Mouse (Mus musculus): ENCODE measurements at regions not wholly inside any gene's neighbourhood (a gene's known extent, or its start where the extent isn't known, plus 50 kb on each side); places are given as distances from the start of the nearest gene placed in this dataset.

GRCm38 (mm10) chr6:101940266-101940866, 562.7 kb upstream of the Pdzrn3 start:
- Histone ChIP-seq H3K4me1 (ENCODE audit: control insufficient read depth, insufficient read depth, low read length) (peaks cover 2% of the 10 kb centered on the region; the same call in 1 of the 2 replicates), H3K4me3 (ENCODE audit: insufficient read depth, low read length) (no peak overlapping the region), H3K27ac (ENCODE audit: insufficient read depth, low read length) (no peak overlapping the region; the same call in 1 of the 2 replicates)
- no peak for TF ChIP-seq CTCF (IDR thresholded peaks at IDR 0.05; ENCODE audit: extremely low read depth, insufficient read depth, low read length)
- TF ChIP-seq POLR2A (IDR thresholded peaks at IDR 0.05; ENCODE audit: extremely low read depth, insufficient read depth, low read length): no peak

- peaks cover 2% of the 10 kb centered on the region; the same call in 1 of the 2 replicates for H3K4me1 ChIP-seq (ENCODE audit: control insufficient read depth, insufficient read depth, low read length)
- no peak overlapping the region for H3K4me3 ChIP-seq (ENCODE audit: insufficient read depth, low read length)
- TF ChIP-seq POLR2A (IDR thresholded peaks at IDR 0.05; ENCODE audit: extremely low read depth, insufficient read depth, low read length) (no peak), CTCF (IDR thresholded peaks at IDR 0.05; ENCODE audit: extremely low read depth, insufficient read depth, low read length) (no peak)
- no peak overlapping the region; the same call in 1 of the 2 replicates for H3K27ac ChIP-seq (ENCODE audit: insufficient read depth, low read length)
Observed at GRCm38 (mm10) chr6:101938393-101938985, 560.8 kb upstream of the Pdzrn3 start.

GRCm38 (mm10) chr6:101937467-101938392, 560.0 kb upstream of the Pdzrn3 start:
- Histone ChIP-seq H3K4me1 (ENCODE audit: control insufficient read depth, insufficient read depth, low read length) (peaks cover 2% of the 10 kb centered on the region; the same call in 1 of the 2 replicates), H3K27ac (ENCODE audit: insufficient read depth, low read length) (peak overlapping the region; percentile 83), H3K4me3 (ENCODE audit: insufficient read depth, low read length) (no peak overlapping the region)
- no peak for TF ChIP-seq POLR2A (IDR thresholded peaks at IDR 0.05; ENCODE audit: extremely low read depth, insufficient read depth, low read length)
- no peak for TF ChIP-seq CTCF (IDR thresholded peaks at IDR 0.05; ENCODE audit: extremely low read depth, insufficient read depth, low read length)

- TF ChIP-seq CTCF (IDR thresholded peaks at IDR 0.05; ENCODE audit: extremely low read depth, insufficient read depth, low read length) (no peak), POLR2A (IDR thresholded peaks at IDR 0.05; ENCODE audit: extremely low read depth, insufficient read depth, low read length) (no peak)
Observed at GRCm38 (mm10) chr6:101931768-101932167, 554.1 kb upstream of the Pdzrn3 start.

GRCm38 (mm10) chr6:101921686-101922085, 544.0 kb upstream of the Pdzrn3 start:
- TF ChIP-seq POLR2A (IDR thresholded peaks at IDR 0.05; ENCODE audit: extremely low read depth, insufficient read depth, low read length) (no peak), CTCF (IDR thresholded peaks at IDR 0.05; ENCODE audit: extremely low read depth, insufficient read depth, low read length) (no peak)
- Histone ChIP-seq H3K4me3 (ENCODE audit: insufficient read depth, low read length) (no peak overlapping the region), H3K4me1 (ENCODE audit: control insufficient read depth, insufficient read depth, low read length) (no peaks in the 10 kb centered on the region), H3K27ac (ENCODE audit: insufficient read depth, low read length) (no peak overlapping the region)

More at GRCm38 (mm10) chr6:101931768-101932167, 554.1 kb upstream of the Pdzrn3 start:
- H3K27ac ChIP-seq (ENCODE audit: insufficient read depth, low read length): no peak overlapping the region
- no peaks in the 10 kb centered on the region for H3K4me1 ChIP-seq (ENCODE audit: control insufficient read depth, insufficient read depth, low read length)
- H3K4me3 ChIP-seq (ENCODE audit: insufficient read depth, low read length): no peak overlapping the region

GRCm38 (mm10) chr6:101921186-101921585, 543.5 kb upstream of the Pdzrn3 start:
- Histone ChIP-seq H3K4me3 (ENCODE audit: insufficient read depth, low read length) (no peak overlapping the region), H3K27ac (ENCODE audit: insufficient read depth, low read length) (no peak overlapping the region), H3K4me1 (ENCODE audit: control insufficient read depth, insufficient read depth, low read length) (no peaks in the 10 kb centered on the region)
- TF ChIP-seq POLR2A (IDR thresholded peaks at IDR 0.05; ENCODE audit: extremely low read depth, insufficient read depth, low read length): no peak
- no peak for TF ChIP-seq CTCF (IDR thresholded peaks at IDR 0.05; ENCODE audit: extremely low read depth, insufficient read depth, low read length)

- TF ChIP-seq POLR2A (IDR thresholded peaks at IDR 0.05; ENCODE audit: extremely low read depth, insufficient read depth, low read length) (no peak), CTCF (IDR thresholded peaks at IDR 0.05; ENCODE audit: extremely low read depth, insufficient read depth, low read length) (no peak)
- H3K4me1 ChIP-seq (ENCODE audit: control insufficient read depth, insufficient read depth, low read length): no peaks in the 10 kb centered on the region
- no peak overlapping the region for H3K4me3 ChIP-seq (ENCODE audit: insufficient read depth, low read length)
- H3K27ac ChIP-seq (ENCODE audit: insufficient read depth, low read length): no peak overlapping the region
Observed at GRCm38 (mm10) chr6:101918914-101919313, 541.2 kb upstream of the Pdzrn3 start.

- Histone ChIP-seq H3K4me1 (ENCODE audit: control insufficient read depth, insufficient read depth, low read length) (no peaks in the 10 kb centered on the region), H3K4me3 (ENCODE audit: insufficient read depth, low read length) (no peak overlapping the region), H3K27ac (ENCODE audit: insufficient read depth, low read length) (no peak overlapping the region)
- no peak for TF ChIP-seq CTCF (IDR thresholded peaks at IDR 0.05; ENCODE audit: extremely low read depth, insufficient read depth, low read length)
- TF ChIP-seq POLR2A (IDR thresholded peaks at IDR 0.05; ENCODE audit: extremely low read depth, insufficient read depth, low read length): no peak
Observed at GRCm38 (mm10) chr6:101905029-101905342, 527.3 kb upstream of the Pdzrn3 start.

- no peak overlapping the region for H3K4me3 ChIP-seq (ENCODE audit: insufficient read depth, low read length)
- no peak overlapping the region for H3K27ac ChIP-seq (ENCODE audit: insufficient read depth, low read length)
- no peaks in the 10 kb centered on the region for H3K4me1 ChIP-seq (ENCODE audit: control insufficient read depth, insufficient read depth, low read length)
- TF ChIP-seq POLR2A (IDR thresholded peaks at IDR 0.05; ENCODE audit: extremely low read depth, insufficient read depth, low read length) (no peak), CTCF (IDR thresholded peaks at IDR 0.05; ENCODE audit: extremely low read depth, insufficient read depth, low read length) (no peak)
Observed at GRCm38 (mm10) chr6:101904234-101905028, 526.7 kb upstream of the Pdzrn3 start.

Measured in cortical plate, adult 2 months (tissue).